Mouse (Mus musculus): ENCODE results near the gene Btbd19. TPM values are rescaled to one million over a fixed set of nuclear protein-coding genes. Genes with fewer than 3 reads are reported as not detected.
A peak's percentile ranks its signal among the peaks of the same experiment; 100 is the strongest.

Btbd19 gene
- polyA plus RNA-seq, 1 experiment from 2014 or later, result 3.5 TPM

- peak overlapping the region; percentile 90 for H3K9ac ChIP-seq (ENCODE audit: low read depth, low read length)
- no peak; the same call in 1 of the 2 replicates for ATAC-seq
- peak overlapping the region; percentile 98 for H3K4me2 ChIP-seq (replicated peaks; ENCODE audit: low read depth)
- peaks cover 20% of the 10 kb centered on the region for H3K36me3 ChIP-seq (ENCODE audit: control insufficient read depth, insufficient read depth)
- under 1% methylated on average over 42 of the region's 42 CpGs for WGBS
- H3K9me3 ChIP-seq (ENCODE audit: control insufficient read depth), result no peaks in the 10 kb centered on the region
- H3K4me3 ChIP-seq (ENCODE audit: low read depth, low read length), result peak overlapping the region; percentile 90
- TF ChIP-seq CTCF (IDR thresholded peaks at IDR 0.05; ENCODE audit: low read depth), result no peak
- H3K27me3 ChIP-seq (replicated peaks; ENCODE audit: control insufficient read depth, insufficient read depth, low read length), result no peaks in the 10 kb centered on the region
- peak overlapping the region; percentile 74 for H3K27ac ChIP-seq (ENCODE audit: low read depth, low read length)
- no peaks in the 10 kb centered on the region for H3K4me1 ChIP-seq (replicated peaks; ENCODE audit: control insufficient read depth, insufficient read depth, low read length)
Observed at GRCm38 (mm10) chr4:117133366-117133796, 7.9 kb upstream of the Btbd19 start.

GRCm38 (mm10) chr4:117132794-117133143 is 7.2 kb upstream of the Btbd19 start:
- no peak overlapping the region for H3K27ac ChIP-seq (ENCODE audit: low read depth, low read length)
- 48% methylated on average over 11 of the region's 11 CpGs for WGBS
- peak overlapping the region; percentile 90 for H3K4me3 ChIP-seq (ENCODE audit: low read depth, low read length)
- H3K27me3 ChIP-seq (replicated peaks; ENCODE audit: control insufficient read depth, insufficient read depth, low read length), result no peaks in the 10 kb centered on the region
- ATAC-seq, result no peak
- 0 out of 2 replicates have a peak overlapping the region, but pooled peaks have one; percentile 90 for H3K9ac ChIP-seq (ENCODE audit: low read depth, low read length)
- H3K4me2 ChIP-seq (replicated peaks; ENCODE audit: low read depth), result peak overlapping the region; percentile 98
- H3K36me3 ChIP-seq (ENCODE audit: control insufficient read depth, insufficient read depth), result peaks cover 26% of the 10 kb centered on the region
- TF ChIP-seq CTCF (IDR thresholded peaks at IDR 0.05; ENCODE audit: low read depth), result no peak
- H3K4me1 ChIP-seq (replicated peaks; ENCODE audit: control insufficient read depth, insufficient read depth, low read length), result no peaks in the 10 kb centered on the region
- no peaks in the 10 kb centered on the region for H3K9me3 ChIP-seq (ENCODE audit: control insufficient read depth)

- no peaks in the 10 kb centered on the region for H3K4me1 ChIP-seq (replicated peaks; ENCODE audit: control insufficient read depth, insufficient read depth, low read length)
- peaks cover 26% of the 10 kb centered on the region for H3K36me3 ChIP-seq (ENCODE audit: control insufficient read depth, insufficient read depth)
- 0 out of 2 replicates have a peak overlapping the region, but pooled peaks have one; percentile 90 for H3K9ac ChIP-seq (ENCODE audit: low read depth, low read length)
- H3K4me3 ChIP-seq (ENCODE audit: low read depth, low read length), result peak overlapping the region; percentile 90
- H3K9me3 ChIP-seq (ENCODE audit: control insufficient read depth), result no peaks in the 10 kb centered on the region
- H3K27me3 ChIP-seq (replicated peaks; ENCODE audit: control insufficient read depth, insufficient read depth, low read length), result no peaks in the 10 kb centered on the region
- peak overlapping the region; percentile 98 for H3K4me2 ChIP-seq (replicated peaks; ENCODE audit: low read depth)
- H3K27ac ChIP-seq (ENCODE audit: low read depth, low read length), result no peak overlapping the region
- ATAC-seq, result no peak
- WGBS, result 59% methylated on average over 7 of the region's 7 CpGs
- no peak for TF ChIP-seq CTCF (IDR thresholded peaks at IDR 0.05; ENCODE audit: low read depth)
Observed at GRCm38 (mm10) chr4:117131890-117132793, 6.6 kb upstream of the Btbd19 start.

- no peak overlapping the region for H3K27ac ChIP-seq (ENCODE audit: low read depth, low read length)
- no peak for TF ChIP-seq CTCF (IDR thresholded peaks at IDR 0.05; ENCODE audit: low read depth)
- peaks cover 26% of the 10 kb centered on the region for H3K36me3 ChIP-seq (ENCODE audit: control insufficient read depth, insufficient read depth)
- H3K4me3 ChIP-seq (ENCODE audit: low read depth, low read length), result no peak overlapping the region
- no peaks in the 10 kb centered on the region for H3K9me3 ChIP-seq (ENCODE audit: control insufficient read depth)
- 79% methylated on average over 6 of the region's 6 CpGs for WGBS
- no peaks in the 10 kb centered on the region for H3K27me3 ChIP-seq (replicated peaks; ENCODE audit: control insufficient read depth, insufficient read depth, low read length)
- H3K4me2 ChIP-seq (replicated peaks; ENCODE audit: low read depth), result no peak overlapping the region
- no peak overlapping the region for H3K9ac ChIP-seq (ENCODE audit: low read depth, low read length)
- no peaks in the 10 kb centered on the region for H3K4me1 ChIP-seq (replicated peaks; ENCODE audit: control insufficient read depth, insufficient read depth, low read length)
- no peak for ATAC-seq
Observed at GRCm38 (mm10) chr4:117131198-117131597, 5.7 kb upstream of the Btbd19 start.

- TF ChIP-seq CTCF (IDR thresholded peaks at IDR 0.05; ENCODE audit: low read depth), result no peak
- Histone ChIP-seq H3K4me2 (replicated peaks; ENCODE audit: low read depth) (no peak overlapping the region), H3K27ac (ENCODE audit: low read depth, low read length) (no peak overlapping the region), H3K27me3 (replicated peaks; ENCODE audit: control insufficient read depth, insufficient read depth, low read length) (no peaks in the 10 kb centered on the region), H3K4me1 (replicated peaks; ENCODE audit: control insufficient read depth, insufficient read depth, low read length) (0 out of 2 replicates have a peak, but pooled peaks cover 2% of the 10 kb centered on the region), H3K36me3 (ENCODE audit: control insufficient read depth, insufficient read depth) (peaks cover 26% of the 10 kb centered on the region), H3K9me3 (ENCODE audit: control insufficient read depth) (no peaks in the 10 kb centered on the region), H3K9ac (ENCODE audit: low read depth, low read length) (no peak overlapping the region), H3K4me3 (ENCODE audit: low read depth, low read length) (no peak overlapping the region)
- WGBS, result 87% methylated on average over 6 of the region's 6 CpGs
- no peak for ATAC-seq
Observed at GRCm38 (mm10) chr4:117130790-117131189, 5.3 kb upstream of the Btbd19 start.

- ATAC-seq, result no peak
Observed at GRCm38 (mm10) chr4:117127991-117128686, 2.6 kb upstream of the Btbd19 start.

More at GRCm38 (mm10) chr4:117127991-117128686, 2.6 kb upstream of the Btbd19 start:
- peaks cover 26% of the 10 kb centered on the region for H3K36me3 ChIP-seq (ENCODE audit: control insufficient read depth, insufficient read depth)
- H3K27me3 ChIP-seq (replicated peaks; ENCODE audit: control insufficient read depth, insufficient read depth, low read length), result no peaks in the 10 kb centered on the region
- H3K4me2 ChIP-seq (replicated peaks; ENCODE audit: low read depth), result no peak overlapping the region
- H3K27ac ChIP-seq (ENCODE audit: low read depth, low read length), result no peak overlapping the region
- 86% methylated on average over 33 of the region's 33 CpGs for WGBS
- H3K4me1 ChIP-seq (replicated peaks; ENCODE audit: control insufficient read depth, insufficient read depth, low read length), result 0 out of 2 replicates have a peak, but pooled peaks cover 9% of the 10 kb centered on the region
- no peaks in the 10 kb centered on the region for H3K9me3 ChIP-seq (ENCODE audit: control insufficient read depth)
- no peak overlapping the region for H3K9ac ChIP-seq (ENCODE audit: low read depth, low read length)
- TF ChIP-seq CTCF (IDR thresholded peaks at IDR 0.05; ENCODE audit: low read depth), result no peak
- no peak overlapping the region for H3K4me3 ChIP-seq (ENCODE audit: low read depth, low read length)

Data from intestine, postnatal 0 days (tissue).